Comparison of ENCODE assay signal across 17 mouse cellular contexts in the genomic region with DNA sequence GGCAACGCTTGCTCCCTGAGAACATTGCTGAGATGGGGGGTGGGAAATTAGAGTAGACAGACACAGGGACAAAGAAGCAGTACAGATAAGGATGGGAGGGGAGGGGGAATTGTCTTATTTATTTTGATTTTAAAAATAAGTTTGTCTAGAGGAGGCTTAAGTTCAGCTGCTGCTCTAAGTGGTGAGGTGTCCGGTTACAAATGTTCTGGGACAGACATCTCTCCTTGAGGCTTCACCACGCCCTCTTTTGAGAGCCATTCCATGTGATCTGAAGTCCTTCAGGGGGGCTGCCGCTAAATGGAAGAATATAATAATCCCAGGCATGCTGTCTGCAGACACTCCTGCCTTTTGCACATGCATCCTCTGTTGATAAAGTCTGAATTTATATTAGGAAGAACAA.
DNase-seq lines count a peak whose midpoint lies in the region; ATAC-seq and TF ChIP-seq lines count a peak whose summit lies in the region.
"Had no signal": no experiment of that assay in that cellular context is flagged by ENCODE, and none has a peak within 500 bp of the region (broad histone marks: within the 10 kb centered on the region; RNA-seq: fewer than 3 reads in every experiment).

No protein-coding gene starts in this region.

- TF ChIP-seq POLR2A in myocyte (IDR thresholded peaks at IDR 0.05; ENCODE audit: insufficient read length, low read depth) = no peak

- H3K4me3 ChIP-seq in heart, embryonic 10.5 days = no peak overlapping the region
- no peak overlapping the region for H3K4me3 ChIP-seq in lung, embryonic 15.5 days
- H3K4me3 ChIP-seq in embryonic facial prominence, embryonic 14.5 days (ENCODE audit: low read depth, low read length) = no peak overlapping the region
- no peak overlapping the region for H3K4me3 ChIP-seq in myocyte
- no peak overlapping the region for H3K4me3 ChIP-seq in hindbrain, embryonic 12.5 days
- H3K4me3 ChIP-seq: hindbrain, embryonic 13.5 days; intestine, embryonic 15.5 days; liver, embryonic 12.5 days had no signal

- peak; percentile 67; the same call in 1 of the 2 replicates for ATAC-seq in lung, embryonic 15.5 days (ENCODE audit: borderline replicate concordance, extremely low read depth, low FRiP score, low TSS enrichment)
- ATAC-seq in embryonic facial prominence, embryonic 14.5 days (ENCODE audit: low read depth) = peak; percentile 53; the same call in 1 of the 2 replicates
- ATAC-seq in hindbrain, embryonic 12.5 days (ENCODE audit: low FRiP score) = no peak
- ATAC-seq: CD4-positive, CD25-positive, alpha-beta regulatory T cell, adult 4 months; intestine, embryonic 15.5 days; liver, embryonic 12.5 days had no signal

- no peak for DNase-seq in heart, embryonic 10.5 days (ENCODE audit: low spot score)
- DNase-seq in heart, postnatal 4 days = no peak
- no peak for DNase-seq in lung, postnatal 4 days
- DNase-seq in embryonic facial prominence, embryonic 14.5 days (ENCODE audit: low spot score) = peak; percentile 90
- DNase-seq: adrenal gland, postnatal 14 days; cerebellum, adult 8-10 months; kidney, postnatal 25 days; midbrain, embryonic 14.5 days; right cerebral cortex, postnatal 25 days had no signal

- no peaks in the 10 kb centered on the region for H3K79me2 ChIP-seq in myocyte (ENCODE audit: control insufficient read depth, insufficient read depth)

- WGBS in heart, embryonic 10.5 days = 40% methylated on average over 4 of the region's 4 CpGs
- WGBS in lung, embryonic 15.5 days = 10% methylated on average over 4 of the region's 4 CpGs
- WGBS in embryonic facial prominence, embryonic 14.5 days = 28% methylated on average over 4 of the region's 4 CpGs
- WGBS in hindbrain, embryonic 12.5 days = 68% methylated on average over 4 of the region's 4 CpGs

- H3K27ac ChIP-seq in heart, embryonic 10.5 days = peak overlapping the region; percentile 36; the same call in 1 of the 2 replicates
- peak overlapping the region; percentile 41; the same call in 1 of the 2 replicates for H3K27ac ChIP-seq in lung, embryonic 15.5 days
- H3K27ac ChIP-seq in embryonic facial prominence, embryonic 14.5 days (replicated peaks; ENCODE audit: low read depth, low read length) = no peak overlapping the region; the same call in 1 of the 2 replicates
- no peak overlapping the region for H3K27ac ChIP-seq in hindbrain, embryonic 12.5 days
- H3K27ac ChIP-seq: hindbrain, embryonic 13.5 days; intestine, embryonic 15.5 days; liver, embryonic 12.5 days; macrophage had no signal

- no peaks in the 10 kb centered on the region for H3K27me3 ChIP-seq in heart, embryonic 10.5 days (ENCODE audit: insufficient read depth, poor library complexity, severe bottlenecking)
- no peaks in the 10 kb centered on the region for H3K27me3 ChIP-seq in lung, embryonic 15.5 days
- no peaks in the 10 kb centered on the region for H3K27me3 ChIP-seq in embryonic facial prominence, embryonic 14.5 days (replicated peaks; ENCODE audit: control insufficient read depth, insufficient read depth, low read length)
- H3K27me3 ChIP-seq in myocyte (ENCODE audit: control insufficient read depth, insufficient read depth, insufficient read length) = no peaks in the 10 kb centered on the region
- no peaks in the 10 kb centered on the region for H3K27me3 ChIP-seq in hindbrain, embryonic 12.5 days
- H3K27me3 ChIP-seq: hindbrain, embryonic 13.5 days; intestine, embryonic 15.5 days; liver, embryonic 12.5 days had no signal

- no peak overlapping the region for H3K9ac ChIP-seq in lung, embryonic 15.5 days
- no peak overlapping the region for H3K9ac ChIP-seq in embryonic facial prominence, embryonic 14.5 days (ENCODE audit: low read depth, low read length)
- H3K9ac ChIP-seq in hindbrain, embryonic 12.5 days = no peak overlapping the region
- H3K9ac ChIP-seq: hindbrain, embryonic 13.5 days; intestine, embryonic 15.5 days; liver, embryonic 12.5 days had no signal

- peaks cover 30% of the 10 kb centered on the region for H3K4me1 ChIP-seq in heart, embryonic 10.5 days
- peaks cover 16% of the 10 kb centered on the region for H3K4me1 ChIP-seq in lung, embryonic 15.5 days
- H3K4me1 ChIP-seq in embryonic facial prominence, embryonic 14.5 days (ENCODE audit: control insufficient read depth, insufficient read depth, low read length) = peaks cover 15% of the 10 kb centered on the region
- no peaks in the 10 kb centered on the region for H3K4me1 ChIP-seq in hindbrain, embryonic 12.5 days
- H3K4me1 ChIP-seq: hindbrain, embryonic 13.5 days; intestine, embryonic 15.5 days; liver, embryonic 12.5 days had no signal

- 0 out of 2 replicates have a peak overlapping the region, but pooled peaks have one; percentile 15 for H3K4me2 ChIP-seq in lung, embryonic 15.5 days
- H3K4me2 ChIP-seq in embryonic facial prominence, embryonic 14.5 days (ENCODE audit: low read depth, low read length) = no peak overlapping the region
- peak overlapping the region; percentile 54 for H3K4me2 ChIP-seq in myocyte (ENCODE audit: low read depth)
- H3K4me2 ChIP-seq in hindbrain, embryonic 12.5 days (replicated peaks) = no peak overlapping the region
- H3K4me2 ChIP-seq: hindbrain, embryonic 13.5 days; intestine, embryonic 15.5 days; liver, embryonic 12.5 days had no signal

- H3K36me3 ChIP-seq in heart, embryonic 10.5 days = no peaks in the 10 kb centered on the region
- no peaks in the 10 kb centered on the region for H3K36me3 ChIP-seq in lung, embryonic 15.5 days
- no peaks in the 10 kb centered on the region for H3K36me3 ChIP-seq in embryonic facial prominence, embryonic 14.5 days (ENCODE audit: control insufficient read depth, insufficient read depth, low read length)
- no peaks in the 10 kb centered on the region for H3K36me3 ChIP-seq in myocyte (ENCODE audit: control insufficient read depth, insufficient read depth)
- H3K36me3 ChIP-seq in hindbrain, embryonic 12.5 days = no peaks in the 10 kb centered on the region
- H3K36me3 ChIP-seq: hindbrain, embryonic 13.5 days; intestine, embryonic 15.5 days; liver, embryonic 12.5 days had no signal

- H3ac ChIP-seq in myocyte (ENCODE audit: control insufficient read depth, insufficient read length) = no peak overlapping the region

- H3K9me3 ChIP-seq in heart, embryonic 10.5 days = no peaks in the 10 kb centered on the region
- H3K9me3 ChIP-seq in lung, embryonic 15.5 days = 0 out of 2 replicates have a peak, but pooled peaks cover 2% of the 10 kb centered on the region
- H3K9me3 ChIP-seq in embryonic facial prominence, embryonic 14.5 days (ENCODE audit: control insufficient read depth, low read length) = peaks cover 9% of the 10 kb centered on the region
- peaks cover 10% of the 10 kb centered on the region; the same call in 1 of the 2 replicates for H3K9me3 ChIP-seq in hindbrain, embryonic 12.5 days (replicated peaks)
- H3K9me3 ChIP-seq: intestine, embryonic 15.5 days; liver, embryonic 12.5 days had no signal

TF ChIP-seq in myocyte, 11 proteins besides CTCF, POLR2A, EP300 and RAD21:
- TF ChIP-seq MYOG (IDR thresholded peaks at IDR 0.05; ENCODE audit: control insufficient read depth in 1 of 3, insufficient read depth in 1 of 3, insufficient read length in 2 of 3, low read depth in 2 of 3) (peak in 1 of 3 experiments; percentile 70), USF1 (IDR thresholded peaks at IDR 0.05; ENCODE audit: low read depth) (no peak)

Comparison
In these comparisons a context has a peak if more than half of its experiments do, and no peak if none do; other contexts are left out.
1. H3K27ac ChIP-seq: peak in heart, embryonic 10.5 days (single experiment) and lung, embryonic 15.5 days (single experiment); none in embryonic facial prominence, embryonic 14.5 days (single experiment) and hindbrain, embryonic 12.5 days (single experiment).
2. H3K4me2 ChIP-seq: peak in lung, embryonic 15.5 days (single experiment) and myocyte (single experiment); none in embryonic facial prominence, embryonic 14.5 days (single experiment) and hindbrain, embryonic 12.5 days (single experiment).